Comparison of ENCODE assay signal across 8 mouse cellular contexts in the genomic region with DNA sequence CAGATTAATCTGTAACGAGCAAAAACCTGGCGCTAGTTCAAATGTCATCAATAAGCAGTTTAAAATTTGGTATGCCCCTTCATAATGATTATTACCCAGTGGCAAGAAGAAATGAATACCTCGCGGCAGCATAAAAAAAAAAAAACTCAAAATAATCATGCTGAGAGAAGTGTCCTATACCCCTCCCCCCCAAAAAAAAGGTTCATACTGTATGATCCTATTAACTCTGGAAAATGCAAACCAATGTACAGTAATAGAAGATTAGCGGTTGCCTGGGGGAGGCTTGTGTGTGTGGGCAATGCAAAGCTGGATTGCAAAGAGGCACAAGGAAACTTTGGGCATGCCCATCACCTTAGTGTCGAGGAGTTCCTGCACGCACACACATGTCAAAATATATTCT. TPM values are rescaled to one million over a fixed set of nuclear protein-coding genes. Genes with fewer than 3 reads are reported as not detected.
DNase-seq lines count a peak whose midpoint lies in the region; ATAC-seq and TF ChIP-seq lines count a peak whose summit lies in the region.

A gene (plus strand): TSS at position 301 of the 400 bp plus-strand sequence.

- peak within 1 kb of the TSS; percentile 73 for H3K4me2 ChIP-seq in lung, postnatal 0 days (replicated peaks; ENCODE audit: low read depth, low read length)
- H3K4me2 ChIP-seq in stomach, embryonic 14.5 days (replicated peaks; ENCODE audit: low read depth, low read length): peak within 1 kb of the TSS; percentile 70

- TF ChIP-seq CTCF in lung, postnatal 0 days (IDR thresholded peaks at IDR 0.05): no peak

- H3K27me3 ChIP-seq in lung, postnatal 0 days (replicated peaks; ENCODE audit: insufficient read depth, low read length): peaks cover 33% of the 10 kb centered on the region
- H3K27me3 ChIP-seq in stomach, embryonic 14.5 days (ENCODE audit: control insufficient read depth, insufficient read depth, low read length): peaks cover 23% of the 10 kb centered on the region

- no peak for ATAC-seq in lung, postnatal 0 days
- no peak for ATAC-seq in stomach, embryonic 14.5 days (ENCODE audit: insufficient number of reproducible peaks, insufficient read depth, low FRiP score, low read depth)

- no peak within 1 kb of the TSS for H3K27ac ChIP-seq in lung, postnatal 0 days (ENCODE audit: low read length)
- H3K27ac ChIP-seq in stomach, embryonic 14.5 days (ENCODE audit: low read length): no peak within 1 kb of the TSS

- no peak within 1 kb of the TSS for H3K9ac ChIP-seq in lung, postnatal 0 days (replicated peaks; ENCODE audit: low read depth)
- H3K9ac ChIP-seq in stomach, embryonic 14.5 days (replicated peaks; ENCODE audit: low read depth, low read length): no peak within 1 kb of the TSS

- no peaks in the 10 kb centered on the region for H3K36me3 ChIP-seq in lung, postnatal 0 days (ENCODE audit: insufficient read depth, low read length)
- no peaks in the 10 kb centered on the region for H3K36me3 ChIP-seq in stomach, embryonic 14.5 days (ENCODE audit: control insufficient read depth, insufficient read depth, low read length)

- DNase-seq in adrenal gland, postnatal 4 days (ENCODE audit: low spot score in 2 of 2): no peak
- DNase-seq in adrenal gland, adult (ENCODE audit: inconsistent age in 2 of 2, low spot score in 1 of 2): no peak
- no peak for DNase-seq in lung, postnatal 0 days (ENCODE audit: low spot score)
- no peak for DNase-seq in lung, postnatal 10 days
- no peak for DNase-seq in left cerebral cortex, postnatal 36 days (ENCODE audit: low spot score in 2 of 2)
- DNase-seq in adrenal gland, postnatal 36 days: no peak
- DNase-seq in gastrocnemius, postnatal 10 days: no peak

- H3K4me1 ChIP-seq in lung, postnatal 0 days (ENCODE audit: insufficient read depth, low read depth, low read length): peaks cover 7% of the 10 kb centered on the region; the same call in 1 of the 2 replicates
- peaks cover 12% of the 10 kb centered on the region for H3K4me1 ChIP-seq in stomach, embryonic 14.5 days (ENCODE audit: control insufficient read depth, insufficient read depth, low read length)

- WGBS in lung, postnatal 0 days: 71% methylated on average over 7 of the region's 7 CpGs
- 73% methylated on average over 7 of the region's 7 CpGs for WGBS in stomach, embryonic 14.5 days

- TF ChIP-seq EP300 in lung, postnatal 0 days (IDR thresholded peaks at IDR 0.05): no peak

- intact Hi-C loops in left cerebral cortex, postnatal 36 days (cut with DNase I): no loop called here

- no peaks in the 10 kb centered on the region for H3K9me3 ChIP-seq in lung, postnatal 0 days (ENCODE audit: low read length)
- no peaks in the 10 kb centered on the region for H3K9me3 ChIP-seq in stomach, embryonic 14.5 days (ENCODE audit: control insufficient read depth, low read depth, low read length)

- peak within 1 kb of the TSS; percentile 24; the same call in 1 of the 2 replicates for H3K4me3 ChIP-seq in lung, postnatal 0 days (ENCODE audit: low read depth, low read length)
- H3K4me3 ChIP-seq in stomach, embryonic 14.5 days (ENCODE audit: low read depth, low read length): peak within 1 kb of the TSS; percentile 51

RNA-seq across cellular contexts. Expression of the gene that starts here (rescaled TPM):
- total RNA-seq in adrenal gland, postnatal 4 days (2021): 10 to 100 TPM; 10.9 to 13.6 TPM
- polyA plus RNA-seq in lung, postnatal 0 days (2015; fragmentation: Nextera tagmentation; extraction: Ambion mirVana): 1.2 and 1.5 TPM in 2 replicates
- 100 to 1,000 TPM; 222 to 250 TPM for total RNA-seq in left cerebral cortex, postnatal 36 days (2021)
- polyA plus RNA-seq in stomach, embryonic 14.5 days (2014; fragmentation: Nextera tagmentation; extraction: Ambion mirVana): 3.6 and 5.7 TPM in 2 replicates
- 1 to 10 TPM; 2.8 to 3.1 TPM for total RNA-seq in adrenal gland, postnatal 36 days (2021)
- under 1 TPM; 0.72 to 0.92 TPM for total RNA-seq in gastrocnemius, postnatal 10 days (2021)

Comparison
In these comparisons a context has a peak if more than half of its experiments do, and no peak if none do; other contexts are left out.
1. RNA of the gene that starts here (total RNA-seq): 222 to 250 TPM in left cerebral cortex, postnatal 36 days; 10.9 to 13.6 TPM in adrenal gland, postnatal 4 days, 2.8 to 3.1 TPM in adrenal gland, postnatal 36 days and 0.72 to 0.92 TPM in gastrocnemius, postnatal 10 days; every median in the first group is over 10 times any median in the second.